Mouse (Mus musculus): ENCODE measurements around the gene Kazn.

GRCm38 (mm10) chr4:142126641-142127274, 112.4 kb downstream of the Kazn start:
- TF ChIP-seq CTCF (IDR thresholded peaks at IDR 0.05; ENCODE audit: control insufficient read depth, insufficient read depth, low read length): no peak
- TF ChIP-seq POLR2A (IDR thresholded peaks at IDR 0.05; ENCODE audit: borderline replicate concordance, control insufficient read depth, low read depth, low read length): no peak
